ENCODE assay signal across 29 mouse cellular contexts in genomic region chr6:95169411-95169810, GRCm38 (mm10). TPM values are rescaled to one million over a fixed set of nuclear protein-coding genes. Genes with fewer than 3 reads are reported as not detected.
DNase-seq lines count a peak whose midpoint lies in the region; ATAC-seq lines count a peak whose summit lies in the region.
"Had no signal": no experiment of that assay in that cellular context is flagged by ENCODE, and none has a peak within 500 bp of the region (broad histone marks: within the 10 kb centered on the region; RNA-seq: fewer than 3 reads in every experiment).

No protein-coding gene starts in this region.

- WGBS in forebrain, embryonic 13.5 days: 64% methylated on average over 6 of the region's 6 CpGs
- WGBS in forebrain, embryonic 15.5 days: 64% methylated on average over 6 of the region's 6 CpGs
- 76% methylated on average over 6 of the region's 6 CpGs for WGBS in heart, embryonic 16.5 days

- no peak for ATAC-seq in forebrain, embryonic 13.5 days
- ATAC-seq in forebrain, embryonic 15.5 days (replicated peaks): no peak
- no peak for ATAC-seq in heart, embryonic 16.5 days (replicated peaks; ENCODE audit: extremely low read depth, insufficient read depth, low FRiP score)
- ATAC-seq in hematopoietic stem cell, adult 5-6 weeks (replicated peaks in 1 of 2; ENCODE audit: insufficient read depth in 1 of 2, low FRiP score in 2 of 2, low TSS enrichment in 1 of 2, low read depth in 1 of 2, poor library complexity in 2 of 2, severe bottlenecking in 2 of 2): peak; percentile 62 to 73
- ATAC-seq: forebrain, embryonic 16.5 days; intestine, postnatal 0 days had no signal

- no peak overlapping the region for H3K27ac ChIP-seq in forebrain, embryonic 13.5 days
- no peak overlapping the region for H3K27ac ChIP-seq in forebrain, embryonic 15.5 days (replicated peaks)
- no peak overlapping the region for H3K27ac ChIP-seq in heart, embryonic 16.5 days (ENCODE audit: low read length)
- H3K27ac ChIP-seq: hindbrain, embryonic 14.5 days; left cerebral cortex, adult 2 months; limb, embryonic 12.5 days; liver, embryonic 15.5 days; neural tube, embryonic 15.5 days; stomach, embryonic 15.5 days had no signal

- DNase-seq in heart, postnatal 36 days: no peak
- peak; percentile 42 for DNase-seq in A20 (ENCODE audit: low read depth, low spot score)
- DNase-seq in thymus, postnatal 10 days (ENCODE audit: low spot score in 2 of 2): no peak
- DNase-seq: adrenal gland, postnatal 14 days; cerebellum, adult 11 months; cerebellum, adult 9-10 months; gastrocnemius, postnatal 25 days; heart, adult 18-20 months; heart, postnatal 14 days; kidney, adult 9 months; kidney, postnatal 14 days; midbrain, embryonic 14.5 days; right cerebral cortex, postnatal 25 days; thymus, postnatal 14 days had no signal

- H3K4me2 ChIP-seq in forebrain, embryonic 13.5 days: 0 out of 2 replicates have a peak overlapping the region, but pooled peaks have one; percentile 8
- H3K4me2 ChIP-seq in forebrain, embryonic 15.5 days (replicated peaks): no peak overlapping the region
- 0 out of 2 replicates have a peak overlapping the region, but pooled peaks have one; percentile 6 for H3K4me2 ChIP-seq in heart, embryonic 16.5 days (ENCODE audit: low read depth, low read length)
- H3K4me2 ChIP-seq: heart, embryonic 11.5 days; hindbrain, embryonic 14.5 days; limb, embryonic 12.5 days; liver, embryonic 15.5 days; lung, embryonic 14.5 days; neural tube, embryonic 15.5 days; stomach, embryonic 15.5 days had no signal

- H3K27me3 ChIP-seq in forebrain, embryonic 13.5 days: no peaks in the 10 kb centered on the region
- no peaks in the 10 kb centered on the region for H3K27me3 ChIP-seq in forebrain, embryonic 15.5 days
- no peaks in the 10 kb centered on the region for H3K27me3 ChIP-seq in heart, embryonic 16.5 days (ENCODE audit: control insufficient read depth, insufficient read depth, low read length)
- H3K27me3 ChIP-seq: limb, embryonic 12.5 days; liver, embryonic 15.5 days; neural tube, embryonic 15.5 days; stomach, embryonic 15.5 days had no signal

- H3K9me3 ChIP-seq in forebrain, embryonic 13.5 days (replicated peaks): no peaks in the 10 kb centered on the region
- no peaks in the 10 kb centered on the region for H3K9me3 ChIP-seq in forebrain, embryonic 15.5 days
- no peaks in the 10 kb centered on the region for H3K9me3 ChIP-seq in heart, embryonic 16.5 days (replicated peaks; ENCODE audit: control insufficient read depth, low read length)
- H3K9me3 ChIP-seq: limb, embryonic 12.5 days; liver, embryonic 15.5 days; stomach, embryonic 15.5 days had no signal

- intact Hi-C loops in heart, postnatal 36 days (cut with DNase I): no loop called here

- H3K4me3 ChIP-seq in forebrain, embryonic 13.5 days: no peak overlapping the region
- no peak overlapping the region for H3K4me3 ChIP-seq in forebrain, embryonic 15.5 days
- H3K4me3 ChIP-seq in heart, embryonic 16.5 days (ENCODE audit: low read length): no peak overlapping the region
- H3K4me3 ChIP-seq: erythroblast, embryonic 14.5 days; left cerebral cortex, adult 2 months; limb, embryonic 12.5 days; liver, embryonic 15.5 days; neural tube, embryonic 15.5 days; stomach, embryonic 15.5 days had no signal

- H3K4me1 ChIP-seq in forebrain, embryonic 13.5 days: peaks cover 28% of the 10 kb centered on the region
- H3K4me1 ChIP-seq in forebrain, embryonic 15.5 days: peaks cover 25% of the 10 kb centered on the region
- peaks cover 4% of the 10 kb centered on the region for H3K4me1 ChIP-seq in heart, embryonic 16.5 days (ENCODE audit: control insufficient read depth, insufficient read depth, low read length)
- H3K4me1 ChIP-seq: limb, embryonic 12.5 days; liver, embryonic 15.5 days had no signal

- H3K36me3 ChIP-seq in forebrain, embryonic 13.5 days (ENCODE audit: poor library complexity, severe bottlenecking): no peaks in the 10 kb centered on the region
- H3K36me3 ChIP-seq in forebrain, embryonic 15.5 days: no peaks in the 10 kb centered on the region
- H3K36me3 ChIP-seq in heart, embryonic 16.5 days (ENCODE audit: control insufficient read depth, insufficient read depth): no peaks in the 10 kb centered on the region
- H3K36me3 ChIP-seq: limb, embryonic 12.5 days; liver, embryonic 15.5 days; neural tube, embryonic 15.5 days; stomach, embryonic 15.5 days had no signal

- H3K9ac ChIP-seq in forebrain, embryonic 13.5 days: no peak overlapping the region
- no peak overlapping the region for H3K9ac ChIP-seq in forebrain, embryonic 15.5 days (replicated peaks)
- H3K9ac ChIP-seq in heart, embryonic 16.5 days (ENCODE audit: low read length): no peak overlapping the region
- H3K9ac ChIP-seq: hindbrain, embryonic 14.5 days; limb, embryonic 12.5 days; liver, embryonic 15.5 days; lung, embryonic 14.5 days; neural tube, embryonic 15.5 days; stomach, embryonic 15.5 days had no signal

RNA-seq across cellular contexts. Expression of gene Kbtbd8, which starts 52.4 kb away (rescaled TPM):
- polyA plus RNA-seq in forebrain, embryonic 13.5 days (2015; fragmentation: Nextera tagmentation; extraction: Ambion mirVana): 5.8 and 6.4 TPM in 2 replicates
- 5.2 and 5.8 TPM in 2 replicates for polyA plus RNA-seq in forebrain, embryonic 15.5 days (2015; fragmentation: Nextera tagmentation; extraction: Ambion mirVana)
- polyA plus RNA-seq in heart, embryonic 16.5 days (2015; fragmentation: Nextera tagmentation; extraction: Ambion mirVana): 1.1 and 1.7 TPM in 2 replicates
- total RNA-seq in heart, postnatal 36 days (2021): 1 to 10 TPM; 1.1 to 1.3 TPM
- total RNA-seq in hematopoietic stem cell, adult 5-6 weeks (2017): 2.9 and 4.3 TPM in 2 replicates
- polyA plus RNA-seq: erythroblast, embryonic 14.5 days had no signal

Comparison
In these comparisons a context has a peak if more than half of its experiments do, and no peak if none do; other contexts are left out.
1. ATAC-seq: peak in hematopoietic stem cell, adult 5-6 weeks (2 of 2); none in forebrain, embryonic 13.5 days (single experiment), forebrain, embryonic 15.5 days (single experiment) and heart, embryonic 16.5 days (single experiment).